Mouse (Mus musculus) spleen, postnatal 14 days (tissue): ENCODE results near the gene Mrps18b.
"Not testable (repeated sequence)": the region's sequence is repeated elsewhere in the genome, so short reads cannot be mapped to it uniquely, and the experiment has no call there.

Experiments used
- DNase-seq, 2 experiments: peaks; one replicate each; pipeline ENCODE4 v3.0.0; 2021 to 2022; ENCODE audit warnings: low spot score in 2 of 2

The Mrps18b gene

GRCm38 (mm10) chr17:35916297-35917142 lies at the start of gene Mrps18b, which contains the start of gene Ppp1r10:
Mrps18b (minus strand) TSS chr17:35916389.
Ppp1r10 (plus strand) TSS chr17:35916434.
- peak; percentile 98 for DNase-seq

GRCm38 (mm10) chr17:35963279-35963678 lies 47.1 kb upstream of the Mrps18b start:
- no peak for DNase-seq

GRCm38 (mm10) chr17:35958533-35959223 lies 42.5 kb upstream of the Mrps18b start:
- no peak for DNase-seq

- DNase-seq, result no peak
These were observed 38.5 kb upstream of the Mrps18b start for GRCm38 (mm10) chr17:35954665-35955064.

- DNase-seq, result not testable (repeated sequence)
These were observed 36.4 kb upstream of the Mrps18b start for GRCm38 (mm10) chr17:35952559-35952958.

- DNase-seq, result not testable (repeated sequence)
These were observed 34.8 kb upstream of the Mrps18b start for GRCm38 (mm10) chr17:35950946-35951345.

GRCm38 (mm10) chr17:35939941-35940340 lies 23.8 kb upstream of the Mrps18b start:
- no peak for DNase-seq

- no peak for DNase-seq
These were observed 22.9 kb upstream of the Mrps18b start for GRCm38 (mm10) chr17:35939108-35939507.

- peak in 1 of 2 experiments; percentile 40 for DNase-seq
These were observed 21.6 kb upstream of the Mrps18b start for GRCm38 (mm10) chr17:35937700-35938348.

GRCm38 (mm10) chr17:35935763-35936162 lies 19.6 kb upstream of the Mrps18b start:
- not testable (repeated sequence) for DNase-seq

GRCm38 (mm10) chr17:35932608-35933007 lies 16.4 kb upstream of the Mrps18b start:
- DNase-seq, result no peak

- no peak for DNase-seq
These were observed 14.4 kb upstream of the Mrps18b start for GRCm38 (mm10) chr17:35930627-35931026.

GRCm38 (mm10) chr17:35929534-35929933 lies 13.3 kb upstream of the Mrps18b start:
- no peak for DNase-seq

- DNase-seq, result no peak
These were observed 11.3 kb upstream of the Mrps18b start for GRCm38 (mm10) chr17:35927471-35927870.

GRCm38 (mm10) chr17:35923281-35923680 lies 7.1 kb upstream of the Mrps18b start:
- no peak for DNase-seq

GRCm38 (mm10) chr17:35922566-35922965 lies 6.4 kb upstream of the Mrps18b start:
- DNase-seq, result no peak

- no peak for DNase-seq
These were observed 5.5 kb upstream of the Mrps18b start for GRCm38 (mm10) chr17:35921710-35922109.

- no peak for DNase-seq
These were observed 4.8 kb upstream of the Mrps18b start for GRCm38 (mm10) chr17:35920862-35921562.

- DNase-seq, result no peak
These were observed 4.2 kb upstream of the Mrps18b start for GRCm38 (mm10) chr17:35920384-35920783.

- DNase-seq, result peak in 1 of 2 experiments; percentile 49
These were observed 3.7 kb upstream of the Mrps18b start for GRCm38 (mm10) chr17:35919864-35920301.

GRCm38 (mm10) chr17:35919060-35919715 lies 3.0 kb upstream of the Mrps18b start:
- DNase-seq, result peak; percentile 90 to 94
